Mouse (Mus musculus): Measurements from ENCODE around the gene Ppm1b.

The Ppm1b gene

GRCm38 (mm10) chr17:85024237-85024636 is 67.7 kb downstream of the Ppm1b start:
- no peak for DNase-seq (ENCODE audit: low spot score)

- DNase-seq (ENCODE audit: low spot score) = no peak
Measured at GRCm38 (mm10) chr17:85025151-85025550, 68.6 kb downstream of the Ppm1b start.

DNA sequence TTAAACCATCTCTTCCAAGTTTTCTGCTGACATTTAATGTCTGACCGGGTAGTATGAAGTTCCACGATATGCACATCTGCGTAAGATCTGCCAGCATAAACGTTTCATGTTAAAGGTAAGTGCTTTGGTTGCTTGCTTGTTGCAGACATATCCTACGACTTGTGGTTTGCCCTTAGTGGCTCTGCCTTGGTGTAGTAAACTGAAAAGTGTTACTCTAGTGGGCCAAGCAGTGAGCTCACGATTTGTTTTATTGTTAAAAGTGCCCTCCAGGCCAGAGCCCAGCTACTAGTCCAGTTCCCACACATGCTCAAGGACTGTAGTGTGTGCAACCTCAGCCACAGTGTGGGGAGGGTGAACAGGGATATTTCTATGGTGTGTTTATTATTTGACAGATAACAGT is 69.9 kb downstream of the Ppm1b start:
- no peak for DNase-seq (ENCODE audit: low spot score)

GRCm38 (mm10) chr17:85027247-85027646 is 70.7 kb downstream of the Ppm1b start:
- no peak for DNase-seq (ENCODE audit: low spot score)

- DNase-seq (ENCODE audit: low spot score) = no peak
Measured at GRCm38 (mm10) chr17:85028093-85028739, 71.7 kb downstream of the Ppm1b start, which contains the start of gene Slc3a1. Gene Slc3a1, plus strand, starts transcription at chr17:85028376.

- no peak for DNase-seq (ENCODE audit: low spot score)
Measured at GRCm38 (mm10) chr17:85028797-85029196, 72.3 kb downstream of the Ppm1b start.

DNA sequence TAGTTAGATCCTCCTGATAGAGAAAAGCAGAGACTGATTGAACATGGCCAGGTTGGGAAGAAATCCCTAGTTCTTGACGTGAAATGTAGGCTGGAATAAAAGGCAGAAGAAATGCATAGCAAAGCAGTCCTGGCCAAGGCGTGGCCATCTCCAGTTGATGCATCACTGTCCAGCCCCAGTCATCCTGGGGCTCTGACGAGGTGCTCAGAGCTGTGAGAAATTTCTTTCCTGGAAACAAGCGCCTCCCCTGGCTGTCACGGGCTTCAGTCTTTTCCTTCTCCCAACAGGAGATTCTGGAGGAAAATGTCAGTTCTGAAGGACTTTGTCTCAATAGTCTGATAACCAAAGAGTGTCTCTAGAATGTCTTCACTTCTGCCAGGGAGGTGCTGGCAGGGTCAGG is 74.1 kb downstream of the Ppm1b start:
- DNase-seq (ENCODE audit: low spot score) = no peak

DNA sequence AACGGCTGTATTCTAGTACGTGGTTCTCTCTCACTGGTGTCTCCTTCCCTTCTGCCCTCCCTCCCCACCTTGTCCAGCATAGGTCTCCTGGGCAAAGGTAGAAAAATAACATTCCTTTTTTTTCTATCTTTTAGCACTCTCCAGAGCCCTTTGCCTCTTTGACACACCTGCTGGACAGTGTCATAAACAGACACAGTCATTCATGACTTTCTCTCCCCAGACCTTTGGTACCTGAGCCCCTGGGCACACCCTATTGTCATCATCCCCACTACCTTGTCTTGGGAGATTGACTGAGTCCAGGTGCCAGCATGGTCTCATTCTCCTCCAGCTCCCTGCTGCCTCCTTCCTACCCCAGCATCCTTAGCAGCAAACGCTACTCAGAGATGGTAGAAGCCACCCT is 76.5 kb downstream of the Ppm1b start:
- no peak for DNase-seq (ENCODE audit: low spot score)

- DNase-seq (ENCODE audit: low spot score) = no peak
Measured at GRCm38 (mm10) chr17:85034068-85034467, 77.5 kb downstream of the Ppm1b start.

- no peak for DNase-seq (ENCODE audit: low spot score)
Measured at GRCm38 (mm10) chr17:85037855-85038254, 81.3 kb downstream of the Ppm1b start.

DNA sequence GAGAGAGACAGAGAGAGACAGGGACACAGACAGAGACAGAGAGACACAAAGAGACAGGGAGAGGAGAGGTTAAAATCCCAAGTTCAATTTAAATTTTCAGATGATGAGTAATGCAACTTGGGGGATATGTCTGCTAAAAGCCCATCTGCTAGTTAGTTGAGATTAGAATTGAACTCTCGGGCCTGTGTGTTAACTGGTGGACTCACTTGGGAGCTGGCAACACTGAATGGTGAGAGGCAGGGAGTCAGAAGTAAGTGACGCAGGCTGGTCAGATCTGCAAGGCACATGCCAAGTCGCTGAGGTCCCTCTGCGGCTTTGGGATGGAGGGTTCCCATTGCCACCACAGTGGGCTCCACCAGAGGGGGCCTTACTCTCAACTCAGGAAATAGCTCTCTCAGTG is 81.8 kb downstream of the Ppm1b start:
- DNase-seq (ENCODE audit: low spot score) = no peak

DNA sequence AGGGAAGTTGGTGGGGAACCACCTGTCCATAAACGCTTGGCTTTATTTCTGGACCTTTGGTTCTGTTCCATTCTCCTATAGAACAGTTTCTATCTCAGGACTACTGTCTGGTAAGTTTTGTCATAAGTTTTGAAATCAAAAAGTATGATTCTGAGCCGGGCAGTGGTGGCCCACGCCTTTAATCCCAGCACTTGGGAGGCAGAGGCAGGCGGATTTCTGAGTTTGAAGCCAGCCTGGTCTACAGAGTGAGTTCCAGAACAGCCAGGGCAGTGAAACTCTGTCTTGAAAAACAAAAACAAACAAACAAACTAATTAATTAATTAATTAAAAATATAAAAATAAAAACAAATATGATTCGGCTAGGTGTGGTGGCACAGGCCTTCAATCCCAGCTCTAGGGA is 82.2 kb downstream of the Ppm1b start:
- DNase-seq (ENCODE audit: low spot score) = no peak

DNA sequence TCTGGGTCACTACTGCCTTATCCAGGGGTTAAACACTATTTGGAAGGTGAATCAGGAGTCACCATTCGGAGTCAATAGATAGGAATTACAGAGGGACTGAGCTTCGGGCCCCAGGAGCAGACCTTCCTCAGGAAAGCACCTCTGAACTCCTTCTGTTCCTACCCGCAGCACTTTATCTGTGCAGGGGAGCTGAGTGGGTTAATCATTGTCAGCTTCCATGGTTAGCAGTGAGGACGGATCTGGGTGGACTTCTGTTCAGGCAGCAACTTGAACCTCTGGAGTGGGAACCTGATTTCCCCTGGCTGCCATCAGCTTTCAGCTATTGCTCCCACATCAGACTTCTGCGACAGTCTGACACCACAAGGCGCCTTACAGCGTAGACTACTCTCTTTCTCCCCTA is 84.4 kb downstream of the Ppm1b start:
- DNase-seq (ENCODE audit: low spot score) = no peak

GRCm38 (mm10) chr17:85042419-85042818 is 85.9 kb downstream of the Ppm1b start:
- DNase-seq (ENCODE audit: low spot score) = no peak

- DNase-seq (ENCODE audit: low spot score) = no peak
Measured at GRCm38 (mm10) chr17:85043404-85043816, 86.9 kb downstream of the Ppm1b start.

DNA sequence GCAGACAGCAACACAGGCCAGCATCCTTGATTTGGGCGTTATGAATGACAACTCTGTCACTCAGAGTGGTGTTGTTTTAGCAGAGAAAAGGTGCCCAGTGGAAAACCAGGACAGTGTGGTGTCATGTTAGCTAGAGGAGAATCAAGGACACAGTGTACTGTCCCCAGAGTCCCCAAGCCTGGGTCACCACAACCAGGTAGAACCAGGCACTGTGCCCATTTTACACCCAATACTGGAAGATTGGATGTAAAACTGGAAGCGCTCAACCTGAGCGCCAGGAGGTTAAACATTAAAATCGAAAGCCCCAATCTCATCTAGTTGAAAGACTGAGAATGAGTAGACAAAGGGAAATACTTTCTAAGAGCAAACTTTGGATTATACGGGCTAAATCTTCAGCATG is 87.9 kb downstream of the Ppm1b start:
- DNase-seq (ENCODE audit: low spot score) = no peak

DNA sequence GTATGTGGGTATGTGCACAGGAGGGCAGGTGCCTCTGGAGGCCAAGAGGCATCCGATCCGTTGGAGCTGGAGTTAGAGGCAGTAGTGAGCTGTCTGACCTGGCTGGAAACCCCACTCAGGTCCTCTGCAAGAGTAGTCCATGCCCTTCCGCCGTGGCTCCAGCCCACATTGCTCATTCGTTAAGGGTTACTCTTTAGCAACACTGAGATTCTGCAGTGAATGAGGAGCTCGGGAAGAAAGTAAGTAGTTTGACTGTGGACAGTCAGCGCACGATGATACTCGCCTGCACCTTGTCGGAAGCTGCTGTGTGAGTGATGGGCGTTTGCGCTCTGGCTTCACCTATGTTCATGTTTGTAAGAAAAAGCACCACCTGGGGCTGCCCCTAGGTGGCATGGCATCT is 88.6 kb downstream of the Ppm1b start:
- no peak for DNase-seq (ENCODE audit: low spot score)

GRCm38 (mm10) chr17:85048379-85048778 is 91.8 kb downstream of the Ppm1b start:
- no peak for DNase-seq (ENCODE audit: low spot score)

GRCm38 (mm10) chr17:85058276-85058675 is 101.7 kb downstream of the Ppm1b start:
- DNase-seq (ENCODE audit: low spot score) = no peak

GRCm38 (mm10) chr17:85059136-85059535 is 102.6 kb downstream of the Ppm1b start:
- DNase-seq (ENCODE audit: low spot score) = no peak

GRCm38 (mm10) chr17:85063560-85063959 is 107.0 kb downstream of the Ppm1b start:
- DNase-seq (ENCODE audit: low spot score) = no peak

- DNase-seq (ENCODE audit: low spot score) = no peak
Measured at GRCm38 (mm10) chr17:85067331-85067730, 110.8 kb downstream of the Ppm1b start.

- DNase-seq (ENCODE audit: low spot score) = no peak
Measured at GRCm38 (mm10) chr17:85070658-85071057, 114.1 kb downstream of the Ppm1b start.

GRCm38 (mm10) chr17:85071088-85071775 is 114.7 kb downstream of the Ppm1b start:
- DNase-seq (ENCODE audit: low spot score) = no peak

Data from urinary bladder, postnatal 10 days (tissue).